Mouse (Mus musculus): Measurements from ENCODE around the gene Fetub. TPM values are rescaled to one million over a fixed set of nuclear protein-coding genes. Genes with fewer than 3 reads are reported as not detected.

The Fetub gene
- polyA plus RNA-seq, 1 experiment: not detected

- H3K27me3 ChIP-seq (ENCODE audit: control insufficient read depth): no peaks in the 10 kb centered on the region
- no peaks in the 10 kb centered on the region for H3K4me1 ChIP-seq (ENCODE audit: control insufficient read depth)
- no peaks in the 10 kb centered on the region for H3K36me3 ChIP-seq (ENCODE audit: control insufficient read depth)
- H3K4me3 ChIP-seq (replicated peaks): no peak overlapping the region
- no peaks in the 10 kb centered on the region for H3K9me3 ChIP-seq (ENCODE audit: control insufficient read depth, low read length)
- TF ChIP-seq TAL1 (IDR thresholded peaks at IDR 0.05; ENCODE audit: low read length): no peak
- TF ChIP-seq GATA1 (IDR thresholded peaks at IDR 0.05; ENCODE audit: low read length): no peak
Observed at GRCm38 (mm10) chr16:22947371-22947770, 29.2 kb downstream of the Fetub start.

GRCm38 (mm10) chr16:22950840-22951395, 32.8 kb downstream of the Fetub start, which contains the start of gene Hrg:
Gene Hrg (plus strand): TSS chr16:22951072.
- no peaks in the 10 kb centered on the region for H3K4me1 ChIP-seq (ENCODE audit: control insufficient read depth)
- TF ChIP-seq GATA1 (IDR thresholded peaks at IDR 0.05; ENCODE audit: low read length): no peak
- no peak within 1 kb of the TSS for H3K4me3 ChIP-seq (replicated peaks)
- no peaks in the 10 kb centered on the region for H3K9me3 ChIP-seq (ENCODE audit: control insufficient read depth, low read length)
- no peaks in the 10 kb centered on the region for H3K36me3 ChIP-seq (ENCODE audit: control insufficient read depth)
- H3K27me3 ChIP-seq (ENCODE audit: control insufficient read depth): no peaks in the 10 kb centered on the region

- H3K36me3 ChIP-seq (ENCODE audit: control insufficient read depth): no peaks in the 10 kb centered on the region
- H3K4me1 ChIP-seq (ENCODE audit: control insufficient read depth): no peaks in the 10 kb centered on the region
- no peak overlapping the region for H3K4me3 ChIP-seq (replicated peaks)
- TF ChIP-seq GATA1 (IDR thresholded peaks at IDR 0.05; ENCODE audit: low read length): no peak
- TF ChIP-seq TAL1 (IDR thresholded peaks at IDR 0.05; ENCODE audit: low read length): no peak
- no peaks in the 10 kb centered on the region for H3K27me3 ChIP-seq (ENCODE audit: control insufficient read depth)
- H3K9me3 ChIP-seq (ENCODE audit: control insufficient read depth, low read length): no peaks in the 10 kb centered on the region
Observed at GRCm38 (mm10) chr16:22953069-22953468, 34.9 kb downstream of the Fetub start.

- Histone ChIP-seq H3K27me3 (ENCODE audit: control insufficient read depth) (no peaks in the 10 kb centered on the region), H3K4me3 (replicated peaks) (no peak overlapping the region), H3K9me3 (ENCODE audit: control insufficient read depth, low read length) (no peaks in the 10 kb centered on the region), H3K4me1 (ENCODE audit: control insufficient read depth) (no peaks in the 10 kb centered on the region), H3K36me3 (ENCODE audit: control insufficient read depth) (no peaks in the 10 kb centered on the region)
- TF ChIP-seq TAL1 (IDR thresholded peaks at IDR 0.05; ENCODE audit: low read length) (no peak), GATA1 (IDR thresholded peaks at IDR 0.05; ENCODE audit: low read length) (no peak)
Observed at GRCm38 (mm10) chr16:22955397-22956084, 37.4 kb downstream of the Fetub start.

GRCm38 (mm10) chr16:22956085-22956439, 37.9 kb downstream of the Fetub start:
- Histone ChIP-seq H3K9me3 (ENCODE audit: control insufficient read depth, low read length) (no peaks in the 10 kb centered on the region), H3K4me1 (ENCODE audit: control insufficient read depth) (no peaks in the 10 kb centered on the region), H3K36me3 (ENCODE audit: control insufficient read depth) (no peaks in the 10 kb centered on the region), H3K27me3 (ENCODE audit: control insufficient read depth) (no peaks in the 10 kb centered on the region), H3K4me3 (replicated peaks) (no peak overlapping the region)
- TF ChIP-seq GATA1 (IDR thresholded peaks at IDR 0.05; ENCODE audit: low read length): no peak
- no peak for TF ChIP-seq TAL1 (IDR thresholded peaks at IDR 0.05; ENCODE audit: low read length)

- Histone ChIP-seq H3K4me3 (replicated peaks) (no peak overlapping the region), H3K27me3 (ENCODE audit: control insufficient read depth) (no peaks in the 10 kb centered on the region), H3K4me1 (ENCODE audit: control insufficient read depth) (no peaks in the 10 kb centered on the region), H3K9me3 (ENCODE audit: control insufficient read depth, low read length) (no peaks in the 10 kb centered on the region), H3K36me3 (ENCODE audit: control insufficient read depth) (no peaks in the 10 kb centered on the region)
- TF ChIP-seq GATA1 (IDR thresholded peaks at IDR 0.05; ENCODE audit: low read length): no peak
- no peak for TF ChIP-seq TAL1 (IDR thresholded peaks at IDR 0.05; ENCODE audit: low read length)
Observed at GRCm38 (mm10) chr16:22961073-22961472, 42.9 kb downstream of the Fetub start.

- TF ChIP-seq TAL1 (IDR thresholded peaks at IDR 0.05; ENCODE audit: low read length) (no peak), GATA1 (IDR thresholded peaks at IDR 0.05; ENCODE audit: low read length) (no peak)
- H3K36me3 ChIP-seq (ENCODE audit: control insufficient read depth): no peaks in the 10 kb centered on the region
- H3K4me3 ChIP-seq (replicated peaks): no peak overlapping the region
- no peaks in the 10 kb centered on the region for H3K4me1 ChIP-seq (ENCODE audit: control insufficient read depth)
- H3K27me3 ChIP-seq (ENCODE audit: control insufficient read depth): no peaks in the 10 kb centered on the region
- no peaks in the 10 kb centered on the region for H3K9me3 ChIP-seq (ENCODE audit: control insufficient read depth, low read length)
Observed at GRCm38 (mm10) chr16:22962256-22962655, 44.1 kb downstream of the Fetub start.

GRCm38 (mm10) chr16:22963293-22963692, 45.2 kb downstream of the Fetub start:
- no peaks in the 10 kb centered on the region for H3K9me3 ChIP-seq (ENCODE audit: control insufficient read depth, low read length)
- TF ChIP-seq TAL1 (IDR thresholded peaks at IDR 0.05; ENCODE audit: low read length): no peak
- no peak for TF ChIP-seq GATA1 (IDR thresholded peaks at IDR 0.05; ENCODE audit: low read length)

GRCm38 (mm10) chr16:22967383-22968030, 49.4 kb downstream of the Fetub start:
- H3K4me1 ChIP-seq (ENCODE audit: control insufficient read depth): no peaks in the 10 kb centered on the region
- H3K27me3 ChIP-seq (ENCODE audit: control insufficient read depth): no peaks in the 10 kb centered on the region
- no peak for TF ChIP-seq GATA1 (IDR thresholded peaks at IDR 0.05; ENCODE audit: low read length)
- no peak for TF ChIP-seq TAL1 (IDR thresholded peaks at IDR 0.05; ENCODE audit: low read length)
- H3K4me3 ChIP-seq (replicated peaks): no peak overlapping the region
- H3K9me3 ChIP-seq (ENCODE audit: control insufficient read depth, low read length): no peaks in the 10 kb centered on the region
- no peaks in the 10 kb centered on the region for H3K36me3 ChIP-seq (ENCODE audit: control insufficient read depth)

More at GRCm38 (mm10) chr16:22963293-22963692, 45.2 kb downstream of the Fetub start:
- no peaks in the 10 kb centered on the region for H3K27me3 ChIP-seq (ENCODE audit: control insufficient read depth)
- no peaks in the 10 kb centered on the region for H3K36me3 ChIP-seq (ENCODE audit: control insufficient read depth)
- H3K4me1 ChIP-seq (ENCODE audit: control insufficient read depth): no peaks in the 10 kb centered on the region
- H3K4me3 ChIP-seq (replicated peaks): no peak overlapping the region

Other genes starting within 250 kb of the Fetub start
- gene Crygs, start 106.8 kb upstream of the Fetub start, polyA plus RNA-seq (2012): not detected in 2 replicates
- gene Tbccd1, start 60.7 kb upstream of the Fetub start, polyA plus RNA-seq (2012): 1.2 TPM in 2 replicates
- gene Dnajb11, start 60.5 kb upstream of the Fetub start, polyA plus RNA-seq (2012): 3.2 and 5.1 TPM in 2 replicates
- gene Ahsg, start 27.1 kb upstream of the Fetub start, polyA plus RNA-seq (2012): 0.93 and 1.4 TPM in 2 replicates
- not detected in 2 replicates for gene Hrg, start 32.7 kb downstream of the Fetub start, polyA plus RNA-seq (2012)
- gene Kng2, start 111.1 kb downstream of the Fetub start, polyA plus RNA-seq (2012): 0.02 TPM in 1 of 2 replicates, not detected in the other
- gene Kng1, start 139.5 kb downstream of the Fetub start, polyA plus RNA-seq (2012): 0.05 TPM in 1 of 2 replicates, not detected in the other
- 0.41 and 0.50 TPM in 2 replicates for gene Eif4a2, start 189.1 kb downstream of the Fetub start, polyA plus RNA-seq (2012)
- gene Rfc4, start 209.4 kb downstream of the Fetub start, polyA plus RNA-seq (2012): 4.7 and 7.9 TPM in 2 replicates
- gene Adipoq, start 228.2 kb downstream of the Fetub start, polyA plus RNA-seq (2012): not detected in 2 replicates

Measured in erythroblast, embryonic 14.5 days (primary cell).